Mouse (Mus musculus) hindbrain, embryonic 16.5 days (tissue): ENCODE data around the gene Clic3. TPM values are rescaled to one million over a fixed set of nuclear protein-coding genes. Genes with fewer than 3 reads are reported as not detected.

Experiments
- ATAC-seq: fragments of 200-750 bp; cut with Nextera tagmentation; 2 replicates; pipeline ENCODE4 v1.8.0; 2017; ENCODE audit warnings: moderate TSS enrichment, moderate library complexity
- H3K27ac ChIP-seq: fragments of 300-500 bp; sonication (generic); 2 replicates; pipeline ENCODE4 v1.5.1; 2014; ENCODE audit warnings: low read depth, mild to moderate bottlenecking, control low read depth, low read length, moderate library complexity
- H3K27me3 ChIP-seq: fragments of 300-500 bp; sonication (generic); replicated peaks from 2 replicates; pipeline ENCODE4 v1.6.1; 2014; ENCODE audit warnings: low read length; ENCODE audit not compliant: control insufficient read depth, insufficient read depth
- H3K36me3 ChIP-seq: fragments of 300-500 bp; sonication (generic); 2 replicates; pipeline ENCODE4 v1.6.1; 2014; ENCODE audit warnings: mild to moderate bottlenecking, low read length, moderate library complexity, mixed read lengths; ENCODE audit not compliant: control insufficient read depth, insufficient read depth
- H3K4me1 ChIP-seq: fragments of 300-500 bp; sonication (generic); 2 replicates; pipeline ENCODE4 v1.6.1; 2014; ENCODE audit warnings: low read depth, low read length; ENCODE audit not compliant: control insufficient read depth, insufficient read depth
- H3K4me2 ChIP-seq: fragments of 300-500 bp; sonication (generic); 2 replicates; pipeline ENCODE4 v1.6.1; 2014; ENCODE audit warnings: mild to moderate bottlenecking, low read length, control low read depth, moderate library complexity
- H3K4me3 ChIP-seq: fragments of 300-500 bp; sonication (generic); 2 replicates; pipeline ENCODE4 v1.5.1; 2014; ENCODE audit warnings: mild to moderate bottlenecking, low read length, control low read depth, moderate library complexity
- H3K9ac ChIP-seq: fragments of 300-500 bp; sonication (generic); 2 replicates; pipeline ENCODE4 v1.6.1; 2014; ENCODE audit warnings: low read depth, mild to moderate bottlenecking, control low read depth, low read length, moderate library complexity
- H3K9me3 ChIP-seq: fragments of 300-500 bp; sonication (generic); 2 replicates; pipeline ENCODE4 v1.6.1; 2014; ENCODE audit warnings: mild to moderate bottlenecking, low read length, moderate library complexity; ENCODE audit not compliant: control insufficient read depth
- WGBS: fragments of 180-500 bp; shearing (Covaris S2); extraction: QIAGEN DNeasy Blood & Tissue Kit; methylation state at CpG from one replicate; pipeline ENCODE4 v1.1.7; 2014; 5-methylcytosine and 5-hydroxymethylcytosine counted together
- polyA plus RNA-seq: library from polyadenylated mRNA; unstranded; fragments of >200 nt; fragmentation: Nextera tagmentation; extraction: Ambion mirVana; gene quantifications from 2 replicates; pipeline ENCODE4 v1.2.1, GENCODE M21; 2015

Clic3 gene
- polyA plus RNA-seq, 1 experiment from 2014 or later = 3.4 TPM

- no peaks in the 10 kb centered on the region for H3K9me3 ChIP-seq
- no peak overlapping the region for H3K4me2 ChIP-seq
- H3K9ac ChIP-seq = no peak overlapping the region
- no peak overlapping the region for H3K27ac ChIP-seq
- no peaks in the 10 kb centered on the region for H3K27me3 ChIP-seq
- H3K4me1 ChIP-seq = peaks cover 4% of the 10 kb centered on the region
- peaks cover 55% of the 10 kb centered on the region for H3K36me3 ChIP-seq
- 96% methylated on average over 10 of the region's 10 CpGs for WGBS
- no peak overlapping the region for H3K4me3 ChIP-seq
- no peak for ATAC-seq
Observed at GRCm38 (mm10) chr2:25436286-25436820, 20.3 kb upstream of the Clic3 start.

- Histone ChIP-seq H3K4me3 (no peak overlapping the region), H3K36me3 (peaks cover 77% of the 10 kb centered on the region), H3K9ac (no peak overlapping the region), H3K27me3 (no peaks in the 10 kb centered on the region), H3K27ac (no peak overlapping the region), H3K4me1 (no peaks in the 10 kb centered on the region), H3K4me2 (no peak overlapping the region), H3K9me3 (no peaks in the 10 kb centered on the region)
- ATAC-seq = no peak
- WGBS = 89% methylated on average over 20 of the region's 20 CpGs
Observed at GRCm38 (mm10) chr2:25441067-25441466, 15.6 kb upstream of the Clic3 start.

- Histone ChIP-seq H3K4me2 (no peak overlapping the region), H3K4me1 (no peaks in the 10 kb centered on the region), H3K27me3 (no peaks in the 10 kb centered on the region), H3K36me3 (peaks cover 77% of the 10 kb centered on the region), H3K27ac (no peak overlapping the region), H3K9ac (no peak overlapping the region), H3K4me3 (no peak overlapping the region), H3K9me3 (no peaks in the 10 kb centered on the region)
- ATAC-seq = no peak
- WGBS = 94% methylated on average over 14 of the region's 14 CpGs
Observed at GRCm38 (mm10) chr2:25442682-25443081, 14.0 kb upstream of the Clic3 start.

- no peaks in the 10 kb centered on the region for H3K27me3 ChIP-seq
- WGBS = 82% methylated on average over 8 of the region's 8 CpGs
Observed at GRCm38 (mm10) chr2:25450853-25451647, 5.6 kb upstream of the Clic3 start.

GRCm38 (mm10) chr2:25452951-25453350, 3.7 kb upstream of the Clic3 start:
- no peak for ATAC-seq
- H3K9me3 ChIP-seq = no peaks in the 10 kb centered on the region
- H3K36me3 ChIP-seq = peaks cover 1% of the 10 kb centered on the region; the same call in 1 of the 2 replicates
- WGBS = 53% methylated on average over 1 of the region's 1 CpGs
- H3K4me1 ChIP-seq = no peaks in the 10 kb centered on the region
- no peak overlapping the region for H3K9ac ChIP-seq
- no peak overlapping the region for H3K4me3 ChIP-seq
- no peak overlapping the region for H3K27ac ChIP-seq
- no peak overlapping the region for H3K4me2 ChIP-seq
- no peaks in the 10 kb centered on the region for H3K27me3 ChIP-seq

More at GRCm38 (mm10) chr2:25450853-25451647, 5.6 kb upstream of the Clic3 start:
- Histone ChIP-seq H3K9me3 (no peaks in the 10 kb centered on the region), H3K9ac (no peak overlapping the region), H3K27ac (no peak overlapping the region), H3K4me2 (no peak overlapping the region), H3K4me3 (no peak overlapping the region), H3K4me1 (no peaks in the 10 kb centered on the region), H3K36me3 (peaks cover 14% of the 10 kb centered on the region; the same call in 1 of the 2 replicates)
- no peak for ATAC-seq

- H3K27me3 ChIP-seq = no peaks in the 10 kb centered on the region
- peaks cover 3% of the 10 kb centered on the region; the same call in 1 of the 2 replicates for H3K36me3 ChIP-seq
- no peak overlapping the region for H3K4me3 ChIP-seq
- 89% methylated on average over 9 of the region's 9 CpGs for WGBS
- H3K9ac ChIP-seq = no peak overlapping the region
- peaks cover 18% of the 10 kb centered on the region for H3K4me1 ChIP-seq
- ATAC-seq = no peak
- H3K27ac ChIP-seq = no peak overlapping the region
- H3K9me3 ChIP-seq = no peaks in the 10 kb centered on the region
- no peak overlapping the region for H3K4me2 ChIP-seq
Observed at GRCm38 (mm10) chr2:25457022-25457896, 621 bp downstream of the Clic3 start.

- WGBS = 71% methylated on average over 5 of the region's 5 CpGs
- no peak overlapping the region for H3K27ac ChIP-seq
- H3K9me3 ChIP-seq = no peaks in the 10 kb centered on the region
- no peak overlapping the region for H3K4me3 ChIP-seq
- peaks cover 3% of the 10 kb centered on the region; the same call in 1 of the 2 replicates for H3K36me3 ChIP-seq
- no peaks in the 10 kb centered on the region for H3K27me3 ChIP-seq
- no peak overlapping the region for H3K4me2 ChIP-seq
- peaks cover 18% of the 10 kb centered on the region for H3K4me1 ChIP-seq
- no peak for ATAC-seq
- no peak overlapping the region for H3K9ac ChIP-seq
Observed at GRCm38 (mm10) chr2:25458911-25459310, 2.3 kb downstream of the Clic3 start.

GRCm38 (mm10) chr2:25460135-25460534, 3.5 kb downstream of the Clic3 start:
- no peaks in the 10 kb centered on the region for H3K9me3 ChIP-seq
- 24% methylated on average over 5 of the region's 5 CpGs for WGBS
- H3K36me3 ChIP-seq = peaks cover 3% of the 10 kb centered on the region; the same call in 1 of the 2 replicates
- peak overlapping the region; percentile 74 for H3K4me3 ChIP-seq
- ATAC-seq = peak; percentile 14
- H3K27ac ChIP-seq = peak overlapping the region; percentile 95
- H3K27me3 ChIP-seq = no peaks in the 10 kb centered on the region
- H3K9ac ChIP-seq = peak overlapping the region; percentile 76
- H3K4me1 ChIP-seq = peaks cover 18% of the 10 kb centered on the region
- H3K4me2 ChIP-seq = peak overlapping the region; percentile 88
